Mouse (Mus musculus) liver, embryonic 14.5 days (tissue): ENCODE measurements at regions not wholly inside any gene's neighbourhood (a gene's known extent, or its start where the extent isn't known, plus 50 kb on each side); places are given as distances from the start of the nearest gene placed in this dataset.

Experiments
- CTCF ChIP-seq: IDR thresholded peaks from 2 replicates; pipeline ENCODE4 v1.5.1; 2016; ENCODE audit warnings: antibody characterized with exemption, low read depth, control low read depth
- EP300 ChIP-seq: IDR thresholded peaks from 2 replicates; pipeline ENCODE4 v1.6.1; 2016; ENCODE audit warnings: antibody characterized with exemption, low read depth

DNA sequence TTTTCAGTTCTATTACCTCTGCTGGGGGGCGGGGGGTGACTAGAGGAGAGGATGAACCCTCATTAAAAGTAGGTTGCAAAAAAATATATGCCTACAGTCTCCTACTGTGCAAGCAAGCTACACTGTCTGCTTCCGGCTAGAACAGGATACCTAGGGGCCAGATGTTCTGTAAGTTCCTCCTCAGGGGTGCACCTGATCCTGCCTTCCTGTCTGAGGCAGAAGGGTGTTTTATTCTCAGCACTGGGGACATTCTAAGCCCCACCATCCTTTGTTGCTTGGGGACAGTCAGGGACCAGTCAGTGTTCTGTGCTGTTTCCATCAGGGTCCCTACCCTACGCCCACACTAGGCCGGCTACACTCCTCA is 261.5 kb downstream of the Cdh26 start:
- TF ChIP-seq EP300 (no peak), CTCF (no peak)
